20 mouse cellular contexts compared by ENCODE assay signal in genomic region chr10:101798831-101799474, GRCm38 (mm10).
DNase-seq lines count a peak whose midpoint lies in the region; ATAC-seq lines count a peak whose summit lies in the region.
"Had no signal": no experiment of that assay in that cellular context is flagged by ENCODE, and none has a peak within 500 bp of the region (broad histone marks: within the 10 kb centered on the region; RNA-seq: fewer than 3 reads in every experiment).

No protein-coding gene starts in this region.

- no peak overlapping the region for H3K9ac ChIP-seq in forebrain, embryonic 12.5 days
- H3K9ac ChIP-seq in forebrain, embryonic 16.5 days (replicated peaks; ENCODE audit: low read depth, low read length): no peak overlapping the region
- H3K9ac ChIP-seq in hindbrain, embryonic 13.5 days: no peak overlapping the region
- H3K9ac ChIP-seq in neural tube, embryonic 14.5 days (replicated peaks; ENCODE audit: low read depth, low read length): no peak overlapping the region
- H3K9ac ChIP-seq: heart, embryonic 13.5 days; limb, embryonic 15.5 days; midbrain, embryonic 13.5 days had no signal

- WGBS in forebrain, embryonic 12.5 days: 19% methylated on average over 2 of the region's 2 CpGs
- 14% methylated on average over 2 of the region's 2 CpGs for WGBS in forebrain, embryonic 16.5 days
- 25% methylated on average over 2 of the region's 2 CpGs for WGBS in hindbrain, embryonic 13.5 days
- WGBS in neural tube, embryonic 14.5 days: 29% methylated on average over 2 of the region's 2 CpGs

- no peak overlapping the region for H3K27ac ChIP-seq in forebrain, embryonic 12.5 days
- no peak overlapping the region for H3K27ac ChIP-seq in forebrain, embryonic 16.5 days (ENCODE audit: low read length)
- no peak overlapping the region for H3K27ac ChIP-seq in hindbrain, embryonic 13.5 days
- H3K27ac ChIP-seq in neural tube, embryonic 14.5 days (ENCODE audit: low read depth, low read length): no peak overlapping the region
- H3K27ac ChIP-seq: heart, embryonic 13.5 days; limb, embryonic 15.5 days; midbrain, embryonic 13.5 days had no signal

- H3K4me2 ChIP-seq in forebrain, embryonic 12.5 days: no peak overlapping the region
- H3K4me2 ChIP-seq in forebrain, embryonic 16.5 days (ENCODE audit: low read length): no peak overlapping the region
- no peak overlapping the region for H3K4me2 ChIP-seq in hindbrain, embryonic 13.5 days
- no peak overlapping the region for H3K4me2 ChIP-seq in neural tube, embryonic 14.5 days (ENCODE audit: low read depth, low read length)
- H3K4me2 ChIP-seq: heart, embryonic 13.5 days; limb, embryonic 15.5 days; midbrain, embryonic 13.5 days had no signal

- no peak overlapping the region for H3K4me3 ChIP-seq in forebrain, embryonic 12.5 days (replicated peaks)
- no peak overlapping the region for H3K4me3 ChIP-seq in forebrain, embryonic 16.5 days (replicated peaks; ENCODE audit: low read length)
- H3K4me3 ChIP-seq in hindbrain, embryonic 13.5 days: no peak overlapping the region
- no peak overlapping the region for H3K4me3 ChIP-seq in neural tube, embryonic 14.5 days (ENCODE audit: low read depth, low read length)
- H3K4me3 ChIP-seq: heart, embryonic 13.5 days; limb, embryonic 15.5 days; midbrain, embryonic 13.5 days had no signal

- peak; percentile 3 to 25 for DNase-seq in kidney, postnatal 4 days
- no peak for DNase-seq in kidney, postnatal 36 days
- DNase-seq in spleen, postnatal 14 days (ENCODE audit: low spot score in 2 of 2): no peak
- DNase-seq: cerebellum, adult 9-11 months; embryo, embryonic 11 days; heart, adult 11 months; heart, postnatal 36 days; layer of hippocampus, adult 9-11 months; right cerebral cortex, postnatal 4 days; thymus, postnatal 25 days had no signal

- no peaks in the 10 kb centered on the region for H3K4me1 ChIP-seq in forebrain, embryonic 12.5 days
- H3K4me1 ChIP-seq in forebrain, embryonic 16.5 days (replicated peaks; ENCODE audit: control insufficient read depth, insufficient read depth, low read length): no peaks in the 10 kb centered on the region
- H3K4me1 ChIP-seq in hindbrain, embryonic 13.5 days (replicated peaks): no peaks in the 10 kb centered on the region
- H3K4me1 ChIP-seq in neural tube, embryonic 14.5 days (ENCODE audit: control insufficient read depth, insufficient read depth, low read length): no peaks in the 10 kb centered on the region
- H3K4me1 ChIP-seq: heart, embryonic 13.5 days; limb, embryonic 15.5 days; midbrain, embryonic 13.5 days had no signal

- H3K27me3 ChIP-seq in forebrain, embryonic 12.5 days: no peaks in the 10 kb centered on the region
- H3K27me3 ChIP-seq in forebrain, embryonic 16.5 days (replicated peaks; ENCODE audit: control insufficient read depth, insufficient read depth, low read length): no peaks in the 10 kb centered on the region
- H3K27me3 ChIP-seq in hindbrain, embryonic 13.5 days: no peaks in the 10 kb centered on the region
- no peaks in the 10 kb centered on the region for H3K27me3 ChIP-seq in neural tube, embryonic 14.5 days (ENCODE audit: control insufficient read depth, insufficient read depth, low read length)
- H3K27me3 ChIP-seq: heart, embryonic 13.5 days; limb, embryonic 15.5 days; midbrain, embryonic 13.5 days; Patski had no signal

- H3K36me3 ChIP-seq in forebrain, embryonic 12.5 days (replicated peaks): no peaks in the 10 kb centered on the region
- H3K36me3 ChIP-seq in forebrain, embryonic 16.5 days (ENCODE audit: control insufficient read depth, insufficient read depth): no peaks in the 10 kb centered on the region
- no peaks in the 10 kb centered on the region for H3K36me3 ChIP-seq in hindbrain, embryonic 13.5 days
- H3K36me3 ChIP-seq in neural tube, embryonic 14.5 days (ENCODE audit: control insufficient read depth, insufficient read depth, low read length): no peaks in the 10 kb centered on the region
- H3K36me3 ChIP-seq: heart, embryonic 13.5 days; limb, embryonic 15.5 days; midbrain, embryonic 13.5 days had no signal

- no peaks in the 10 kb centered on the region for H3K9me3 ChIP-seq in forebrain, embryonic 12.5 days
- no peaks in the 10 kb centered on the region for H3K9me3 ChIP-seq in forebrain, embryonic 16.5 days (ENCODE audit: control insufficient read depth, low read length)
- no peaks in the 10 kb centered on the region for H3K9me3 ChIP-seq in hindbrain, embryonic 13.5 days
- no peaks in the 10 kb centered on the region for H3K9me3 ChIP-seq in neural tube, embryonic 14.5 days (ENCODE audit: control insufficient read depth, low read length)
- H3K9me3 ChIP-seq: heart, embryonic 13.5 days; limb, embryonic 15.5 days; midbrain, embryonic 13.5 days had no signal

- peak; percentile 77 for ATAC-seq in forebrain, embryonic 12.5 days (ENCODE audit: low FRiP score)
- no peak for ATAC-seq in forebrain, embryonic 16.5 days
- ATAC-seq in hindbrain, embryonic 13.5 days (ENCODE audit: low FRiP score): peak; percentile 61; the same call in 1 of the 2 replicates
- ATAC-seq in neural tube, embryonic 14.5 days (ENCODE audit: low read depth): peak; percentile 54; the same call in 1 of the 2 replicates
- no peak for ATAC-seq in CD4-positive, CD25-positive, alpha-beta regulatory T cell, adult 4 months
- ATAC-seq: intestine, postnatal 0 days; midbrain, embryonic 13.5 days; Patski had no signal

Comparison
In these comparisons a context has a peak if more than half of its experiments do, and no peak if none do; other contexts are left out.
1. ATAC-seq: peak in forebrain, embryonic 12.5 days (single experiment), hindbrain, embryonic 13.5 days (single experiment) and neural tube, embryonic 14.5 days (single experiment); none in forebrain, embryonic 16.5 days (single experiment) and CD4-positive, CD25-positive, alpha-beta regulatory T cell, adult 4 months (single experiment).
2. DNase-seq: peak in kidney, postnatal 4 days (2 of 2); none in kidney, postnatal 36 days (0 of 2) and spleen, postnatal 14 days (0 of 2).